Mouse (Mus musculus) adrenal gland, adult 8-10 months (tissue): ENCODE data around the gene Birc7. TPM values are rescaled to one million over a fixed set of nuclear protein-coding genes. Genes with fewer than 3 reads are reported as not detected.

ENCODE experiments used
- DNase-seq: peaks from one replicate; pipeline ENCODE4 v3.0.0; 2022
- total RNA-seq, 4 experiments: library from RNA; stranded (reverse); gene quantifications; 2 replicates each; pipeline ENCODE4 v1.2.4; 2022

Birc7 gene
- total RNA-seq, 4 experiments from 2014 or later: not detected

DNA sequence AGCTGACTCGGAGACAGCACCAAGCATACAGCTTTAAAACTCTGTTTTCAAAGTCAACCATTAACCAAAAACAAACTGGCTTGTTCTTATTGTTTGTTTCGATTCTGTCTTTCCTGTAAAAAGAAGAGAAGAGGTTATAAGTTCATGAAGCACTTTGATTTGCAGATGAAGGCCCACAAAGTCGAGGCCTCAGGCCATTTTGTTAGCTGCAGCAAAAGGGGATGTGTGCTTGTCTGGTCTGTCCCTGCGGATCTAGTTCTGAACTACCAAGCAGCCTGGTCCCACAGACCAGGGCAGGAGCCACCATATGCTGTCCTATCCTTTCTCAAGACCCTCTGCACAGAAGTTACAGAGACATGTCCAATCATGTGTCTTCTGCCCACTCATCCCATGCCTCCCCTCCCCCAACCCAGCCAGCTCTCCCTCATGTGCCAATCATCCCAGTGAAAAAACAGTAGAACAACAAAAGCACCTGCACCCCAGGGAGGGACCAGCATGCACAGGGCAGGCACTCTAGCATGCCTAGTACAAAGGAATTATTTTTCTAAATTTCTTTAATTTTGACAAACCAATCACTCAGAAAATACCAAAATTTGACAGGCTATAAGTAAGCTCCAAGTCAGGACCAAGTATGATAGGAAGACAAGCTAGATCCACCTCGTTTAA, 23.1 kb upstream of the Birc7 start:
- DNase-seq: no peak

DNA sequence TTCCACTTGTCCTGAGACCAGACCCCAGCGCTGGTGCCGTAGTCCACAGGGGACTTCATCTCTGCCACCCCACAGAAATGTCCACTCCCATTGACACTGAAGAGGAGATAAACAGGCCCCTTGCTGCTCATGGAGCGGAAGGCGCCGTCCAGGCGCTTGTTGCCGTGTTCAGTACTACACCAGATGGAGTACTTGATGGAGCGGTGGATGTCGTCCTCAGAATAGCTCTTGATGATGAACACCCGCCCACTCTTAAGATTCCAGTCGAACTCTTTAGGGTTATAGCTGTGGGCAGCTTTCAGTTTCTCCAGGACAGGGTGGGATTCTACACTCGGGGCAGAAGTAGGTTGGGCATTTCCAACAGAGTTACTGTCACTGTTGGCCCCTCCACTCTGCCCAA, 17.9 kb upstream of the Birc7 start:
- no peak for DNase-seq

DNA sequence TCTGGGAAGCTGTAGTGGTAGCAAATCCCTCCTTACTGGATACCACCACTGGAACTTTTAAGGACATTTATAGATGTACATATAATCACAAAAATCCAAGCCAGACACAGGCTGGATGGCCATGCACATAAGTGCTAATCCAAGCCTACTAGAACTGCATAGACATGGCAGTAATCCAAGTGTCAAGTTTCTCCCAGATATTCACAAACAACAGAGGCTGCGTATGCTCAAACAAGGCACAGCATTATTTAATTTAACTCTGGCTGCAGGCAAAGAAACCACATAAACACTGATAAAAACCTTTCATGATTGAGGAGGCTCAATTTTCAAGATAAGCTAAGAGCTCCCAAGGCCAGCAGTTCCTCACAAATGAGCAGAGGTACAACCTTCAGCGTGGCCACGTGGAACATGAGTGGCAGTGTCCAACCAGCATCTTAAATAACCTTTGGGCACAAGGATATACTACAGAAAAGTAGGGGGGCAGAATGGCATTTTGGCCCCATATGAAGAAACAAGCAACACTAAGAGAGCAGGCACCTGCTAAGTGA, 12.9 kb upstream of the Birc7 start:
- DNase-seq: peak; percentile 38

DNA sequence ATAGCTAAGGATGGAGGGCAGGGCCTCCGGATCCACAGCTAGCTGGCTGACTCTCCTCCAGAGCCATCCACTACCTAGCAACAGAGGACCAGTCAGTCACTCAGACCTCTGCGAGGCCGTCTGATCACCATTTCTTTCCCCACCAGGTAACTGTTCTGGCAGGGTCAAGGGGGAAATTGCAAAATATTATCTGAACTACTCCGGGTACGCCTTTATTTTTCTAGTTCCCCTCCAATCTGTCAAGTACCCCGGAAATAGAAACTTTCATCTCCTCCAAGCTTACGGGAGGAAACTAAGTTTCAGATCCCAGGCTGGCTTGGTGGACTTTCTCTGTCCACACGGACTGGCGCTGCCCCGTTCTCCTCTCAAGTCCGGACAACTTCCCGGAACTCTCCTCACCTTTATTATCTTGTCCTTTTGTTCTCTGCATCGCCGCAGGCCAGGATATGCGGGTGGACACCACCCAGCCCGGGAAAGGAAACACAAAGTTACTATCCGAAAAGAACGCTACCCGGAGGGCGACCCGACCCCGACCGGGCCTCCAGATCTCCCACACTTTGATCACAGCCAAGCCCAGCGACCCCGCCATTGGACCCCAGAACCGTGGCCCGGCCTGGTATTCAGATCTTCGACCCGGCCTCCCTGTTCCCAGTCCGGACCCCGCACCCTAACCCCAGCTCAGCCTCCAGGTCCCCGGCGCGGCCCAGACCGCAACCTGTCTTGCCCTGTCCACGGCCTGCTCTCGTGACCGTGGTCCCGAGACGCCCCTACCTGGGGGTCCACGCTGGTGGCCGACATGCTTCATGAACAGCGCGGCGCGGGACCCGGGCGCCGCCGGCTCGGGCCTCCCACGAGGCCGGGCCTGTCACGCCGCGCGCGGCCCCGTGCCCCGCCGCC, 8.7 kb upstream of the Birc7 start:
- DNase-seq: peak; percentile 29

DNA sequence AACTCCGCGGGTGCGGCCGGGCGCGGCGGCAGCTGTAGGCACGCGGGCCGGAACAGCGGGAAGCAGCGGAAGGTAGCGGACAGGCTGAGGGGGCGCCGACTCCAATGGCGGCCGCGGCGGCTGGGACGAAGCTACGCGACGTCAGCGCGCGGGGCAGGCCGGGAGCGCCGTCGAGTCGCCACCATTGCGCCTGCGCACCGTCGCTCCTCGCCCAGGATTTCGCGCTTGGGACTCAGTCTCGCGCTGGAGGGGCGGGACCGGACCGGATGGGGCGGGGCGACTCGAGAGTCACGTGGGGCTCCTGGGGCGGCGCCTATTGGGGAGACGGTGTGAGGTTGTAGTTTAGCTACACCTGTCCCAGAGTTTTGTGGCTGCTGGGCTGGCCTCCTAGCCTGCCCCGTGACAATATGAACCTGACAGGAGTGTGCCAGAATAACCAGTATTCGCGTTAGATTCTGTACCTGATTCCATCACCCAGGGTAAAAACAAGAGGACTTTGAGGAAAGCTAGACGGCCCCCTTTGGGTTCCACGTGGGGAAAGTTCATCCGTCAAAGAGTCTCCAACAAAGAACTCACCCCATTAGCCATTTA, 7.9 kb upstream of the Birc7 start, which contains the start of gene Ythdf1:
Gene Ythdf1, minus strand, starts transcription at position 140 of the 591 bp plus-strand sequence.
- peak; percentile 95 for DNase-seq

DNA sequence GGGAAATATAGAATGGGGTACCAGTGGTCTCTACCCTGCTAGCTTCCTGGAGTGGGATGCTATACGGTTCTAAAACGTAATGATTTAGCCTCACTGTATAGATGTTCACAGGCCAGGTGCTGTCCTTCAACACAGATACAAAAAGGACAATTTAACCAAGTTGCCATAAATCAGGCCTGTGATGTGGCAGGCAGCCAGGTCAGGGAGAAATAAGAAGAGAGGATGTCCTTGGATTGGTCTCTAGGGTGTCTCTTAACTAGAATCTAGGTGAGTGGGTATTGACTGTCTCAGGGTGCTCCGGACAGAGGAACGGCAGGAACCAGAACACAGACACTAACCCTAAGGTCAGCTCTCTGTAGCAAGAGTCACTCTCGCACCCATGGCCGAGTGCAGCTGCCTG, 6.1 kb upstream of the Birc7 start:
- DNase-seq: no peak

DNA sequence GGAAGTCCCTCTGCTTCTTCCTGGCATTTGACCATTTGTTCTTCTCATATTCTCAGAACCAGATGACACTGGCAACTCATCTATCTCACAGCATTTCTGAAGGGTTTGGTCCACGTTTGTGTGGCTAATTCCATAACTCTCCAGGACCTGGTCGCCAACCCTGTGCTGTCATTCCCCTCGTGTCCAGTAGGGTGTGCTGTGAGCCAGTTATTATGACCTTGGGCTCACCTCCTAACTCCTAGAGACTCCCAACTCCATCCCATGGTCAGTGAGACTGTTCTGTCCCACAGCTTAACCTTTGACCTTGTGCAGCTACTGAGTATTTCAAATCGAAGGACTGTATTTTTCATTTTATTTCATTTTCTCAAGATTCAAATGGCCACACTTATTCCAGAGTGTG, 3.6 kb upstream of the Birc7 start:
- DNase-seq: peak; percentile 41

DNA sequence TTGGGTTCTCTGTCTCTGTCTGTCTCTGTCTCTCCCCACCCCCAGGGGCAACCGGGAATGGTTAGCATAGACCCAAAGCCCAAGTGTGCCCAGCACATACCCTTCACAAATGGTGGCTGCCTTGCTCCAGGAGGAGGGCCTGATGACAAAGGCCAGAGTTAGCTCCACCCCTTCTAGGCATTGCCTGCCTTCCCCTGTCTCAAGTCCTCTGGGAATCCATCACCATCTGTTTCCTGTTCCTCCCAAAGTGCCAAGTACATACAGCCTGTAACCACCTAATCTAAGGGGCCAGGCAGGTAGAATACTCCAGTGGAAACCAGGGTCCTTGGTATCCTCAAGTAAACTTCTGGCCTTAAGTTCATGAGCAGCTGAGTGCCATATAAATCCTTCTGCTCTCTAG, 3.6 kb downstream of the Birc7 start:
- no peak for DNase-seq

DNA sequence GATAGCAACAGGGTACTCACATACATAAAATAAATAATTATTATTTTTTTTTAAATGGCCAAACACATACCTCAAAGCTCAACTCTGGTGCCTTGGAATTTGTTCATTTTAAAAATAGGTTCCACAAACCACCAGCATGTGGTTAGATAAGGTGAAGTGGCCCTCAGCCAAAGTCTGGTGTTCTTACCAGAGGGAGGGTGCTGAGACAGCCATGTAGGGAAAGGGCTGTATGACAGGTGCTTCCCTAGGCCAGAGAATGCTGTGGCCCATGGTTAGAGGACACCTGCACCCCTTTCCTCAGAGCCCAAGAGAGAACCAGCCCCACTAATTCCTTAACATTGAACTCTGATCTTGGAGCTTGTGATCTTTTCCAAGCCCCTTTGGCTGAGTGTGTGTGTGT, 11.4 kb downstream of the Birc7 start:
- DNase-seq: no peak

DNA sequence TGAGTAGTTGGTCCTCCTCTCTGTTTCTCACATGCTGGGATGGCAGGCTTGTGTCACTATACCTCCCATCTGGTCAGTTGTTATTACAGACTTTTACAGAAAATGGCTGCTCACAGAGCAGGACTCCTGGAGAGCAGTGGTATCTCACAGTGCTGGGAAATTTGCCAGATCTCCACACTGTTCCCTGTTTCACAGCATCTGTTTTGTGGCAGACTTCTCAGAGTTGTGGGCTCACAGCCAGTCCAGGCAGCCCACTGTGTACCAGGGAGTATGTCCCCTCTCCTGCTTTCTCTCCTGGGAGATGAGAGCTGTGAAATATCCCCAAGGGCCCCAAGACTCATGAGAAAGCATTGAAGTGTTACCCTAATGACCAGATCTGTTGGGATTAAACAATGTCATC, 13.0 kb downstream of the Birc7 start:
- DNase-seq: no peak

DNA sequence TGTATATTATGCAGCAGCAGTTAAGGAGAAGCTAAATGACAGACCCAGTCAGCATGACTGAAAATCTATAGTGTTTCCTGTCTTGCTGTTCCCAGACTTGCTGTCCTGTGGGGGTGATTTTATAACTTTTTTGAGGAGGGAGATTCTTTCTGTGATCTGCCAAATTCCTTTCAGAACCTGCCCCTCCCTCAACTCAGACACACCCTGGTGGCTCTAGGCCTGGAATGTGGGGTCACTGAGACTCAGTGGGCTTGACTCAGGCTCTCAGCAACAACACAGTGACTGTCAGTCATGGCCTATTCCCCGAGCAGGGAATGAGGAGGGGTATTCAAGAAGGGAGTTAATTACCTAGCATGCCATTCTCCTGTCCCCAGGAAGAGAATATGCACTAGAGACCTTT, 21.1 kb downstream of the Birc7 start:
- DNase-seq: no peak

DNA sequence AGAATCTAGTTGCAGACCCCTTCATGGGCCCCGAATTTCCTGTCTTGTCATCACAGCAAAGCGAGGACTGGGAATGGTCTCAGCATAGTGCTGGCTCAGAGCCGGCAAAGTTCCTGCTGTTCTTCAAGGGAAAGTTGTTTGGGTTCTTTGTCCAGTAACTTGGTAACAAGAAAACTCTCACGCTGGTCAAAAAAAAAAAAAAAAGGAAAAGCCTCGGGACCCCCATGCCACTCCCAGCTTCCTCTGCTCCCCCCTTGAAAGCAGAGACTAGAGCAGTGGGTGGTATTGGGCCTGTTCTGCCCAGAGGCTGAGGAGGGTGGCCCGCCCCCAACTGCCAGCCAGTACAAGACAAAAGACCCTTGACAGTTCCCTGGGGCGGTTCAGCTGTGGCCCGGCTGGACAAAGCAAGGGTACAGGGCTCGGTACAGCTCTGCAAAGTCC, 23.9 kb downstream of the Birc7 start:
- no peak for DNase-seq

DNA sequence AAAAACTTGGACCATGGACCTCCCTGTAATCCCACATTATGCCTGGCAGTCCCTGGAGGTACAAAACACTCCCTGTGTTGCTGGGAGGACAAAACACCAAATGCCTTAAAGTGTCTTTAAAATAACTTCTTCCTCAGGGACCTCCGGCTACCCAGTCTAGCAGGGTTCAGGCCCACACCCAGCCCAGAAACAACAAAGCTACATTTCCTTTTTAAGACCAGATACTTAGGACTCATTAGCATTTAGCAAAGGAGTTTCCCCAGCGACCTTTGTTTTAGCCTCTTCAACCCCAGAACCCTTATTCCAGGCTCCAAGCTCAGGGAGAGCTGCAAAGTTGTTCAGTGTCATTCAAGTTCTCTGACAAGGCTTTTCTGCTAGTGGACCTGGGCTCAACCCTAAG, 24.8 kb downstream of the Birc7 start:
- DNase-seq: no peak

DNA sequence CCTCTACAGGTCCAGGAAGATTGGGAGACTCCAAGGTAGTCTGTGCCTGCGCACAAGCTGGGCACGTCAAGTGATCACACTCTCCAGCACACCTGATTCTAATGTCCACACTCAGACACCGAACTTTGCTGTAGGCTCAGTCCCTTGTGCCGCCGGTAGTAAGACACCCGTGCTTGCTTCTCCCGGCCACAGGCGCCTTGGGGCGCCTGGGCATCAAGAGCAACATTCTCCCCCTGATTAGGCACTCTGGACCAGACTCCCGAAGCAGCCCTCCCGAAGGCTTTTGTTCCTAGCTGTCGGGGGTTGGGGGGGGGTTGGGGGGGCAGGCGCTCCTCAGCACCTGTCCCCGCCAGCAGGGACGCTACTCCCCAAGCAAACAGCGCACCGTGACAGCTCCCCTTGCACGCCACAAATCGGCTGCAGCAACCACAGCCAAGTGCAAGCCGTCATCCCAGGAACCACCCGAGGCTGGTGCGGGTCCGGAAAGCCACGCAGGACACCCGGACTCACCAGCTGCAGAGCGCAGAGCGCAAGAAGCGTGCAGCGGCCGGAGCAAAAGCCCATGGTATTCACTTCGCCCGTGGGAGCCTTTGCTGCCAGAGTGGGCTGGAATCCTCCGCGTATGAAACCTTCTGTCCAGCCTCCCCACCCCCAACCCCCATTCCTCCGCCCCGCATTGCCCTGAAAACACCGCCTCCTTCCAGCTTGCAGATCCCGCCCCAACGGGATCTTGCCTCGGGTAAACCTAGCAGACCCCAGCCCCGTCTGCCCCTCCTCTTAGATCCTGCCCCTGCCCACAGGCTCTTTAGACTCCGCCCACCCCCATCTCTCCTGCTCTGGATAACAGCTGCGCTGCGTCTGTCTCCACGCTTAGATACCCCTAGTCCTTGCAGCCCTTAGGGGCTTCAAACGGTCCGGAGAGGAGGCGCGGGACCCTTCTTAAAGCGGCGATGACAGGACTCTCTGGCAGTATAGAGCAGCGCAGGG, 25.5 kb downstream of the Birc7 start, which contains the start of gene Nkain4:
Gene Nkain4, minus strand, starts transcription at position 639 of the 987 bp plus-strand sequence.
- DNase-seq: no peak

DNA sequence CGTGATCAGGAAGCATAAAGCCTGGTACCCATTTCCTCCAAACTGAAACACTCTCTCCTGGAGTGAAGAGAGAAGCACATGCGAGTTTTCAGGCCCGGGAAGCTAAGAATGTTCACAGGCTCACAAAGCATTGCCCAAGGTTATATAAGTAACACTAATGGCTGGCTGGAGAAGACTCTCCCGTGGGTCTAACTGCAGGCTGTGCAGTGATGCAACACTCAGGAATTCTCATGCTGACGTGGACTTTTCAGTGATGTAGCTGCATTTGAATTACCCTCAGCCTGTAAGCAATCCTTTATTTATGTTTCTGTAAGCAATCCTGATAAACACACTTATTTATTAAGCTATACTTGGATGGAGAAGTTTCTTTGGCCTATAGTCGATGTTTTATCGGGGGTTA, 30.8 kb downstream of the Birc7 start:
- no peak for DNase-seq

DNA sequence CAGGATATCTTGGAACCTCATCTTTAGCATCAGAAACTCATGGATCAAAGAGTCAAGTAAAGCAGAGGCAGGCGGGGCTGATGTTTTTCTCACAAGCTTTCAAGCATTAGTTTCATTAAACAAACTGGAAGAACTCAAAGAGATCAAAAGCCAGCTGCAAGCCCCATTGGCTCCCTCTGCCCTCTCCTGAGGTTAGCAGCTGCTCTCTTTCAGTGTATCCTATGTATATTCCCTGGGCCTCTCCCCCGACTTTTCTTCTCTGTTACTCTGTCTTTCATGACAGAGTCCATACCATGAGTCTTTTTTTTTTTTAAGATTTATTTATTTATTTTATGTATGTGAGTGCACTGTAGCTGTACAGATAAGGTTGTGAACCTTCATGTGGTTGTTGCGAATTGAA, 31.4 kb downstream of the Birc7 start:
- no peak for DNase-seq

DNA sequence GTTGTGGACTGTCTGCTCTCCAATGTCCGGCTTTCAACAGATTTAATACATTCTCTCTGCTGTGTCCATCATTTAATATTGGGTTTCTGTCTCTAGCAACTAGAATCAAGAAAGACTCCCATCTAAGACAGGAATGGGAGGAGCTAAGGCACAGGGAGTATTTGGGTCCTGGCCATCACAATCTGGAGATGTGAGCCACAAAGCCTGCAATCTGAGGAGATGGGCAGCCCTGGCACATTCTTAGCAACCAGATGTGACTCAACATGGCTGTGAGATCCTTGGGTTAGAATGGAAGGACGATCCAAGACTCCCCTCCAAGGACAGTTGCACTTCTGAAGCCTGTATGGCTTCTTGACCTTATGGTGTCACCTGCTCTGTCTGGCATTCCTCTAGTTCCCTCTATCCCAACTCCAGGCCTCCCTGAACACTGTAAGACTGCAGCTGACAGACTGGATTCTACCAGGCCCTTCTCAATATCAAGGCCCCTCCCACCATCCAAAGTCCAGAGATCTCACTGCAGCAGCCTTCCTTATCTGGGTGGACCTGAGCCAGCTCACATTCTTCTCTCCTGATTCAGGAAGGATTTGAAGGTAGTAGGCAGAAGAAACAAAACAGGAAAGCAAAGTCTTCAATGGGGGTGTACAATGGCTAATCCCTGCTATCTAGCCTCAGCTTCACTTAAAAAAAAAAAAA, 33.9 kb downstream of the Birc7 start:
- no peak for DNase-seq

DNA sequence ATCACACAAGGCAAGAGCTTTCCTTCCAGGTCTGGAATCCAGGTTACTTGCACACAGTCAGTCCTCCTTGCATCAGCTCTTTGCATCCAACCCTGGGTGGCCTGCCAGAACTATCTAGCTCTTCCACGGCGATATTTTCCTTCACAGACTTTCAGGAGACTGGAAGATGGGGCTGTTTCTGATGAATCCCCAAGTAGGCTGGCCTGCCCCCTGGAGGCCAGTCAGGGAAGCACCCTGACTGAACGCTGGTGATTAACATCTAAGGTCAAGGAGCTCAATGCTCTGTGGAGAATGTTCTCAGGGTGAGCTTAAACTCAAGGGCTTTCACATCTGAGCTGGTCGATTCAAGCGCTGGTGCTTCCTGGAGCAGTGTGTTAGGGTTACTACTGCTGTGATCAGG, 35.1 kb downstream of the Birc7 start:
- peak; percentile 46 for DNase-seq

DNA sequence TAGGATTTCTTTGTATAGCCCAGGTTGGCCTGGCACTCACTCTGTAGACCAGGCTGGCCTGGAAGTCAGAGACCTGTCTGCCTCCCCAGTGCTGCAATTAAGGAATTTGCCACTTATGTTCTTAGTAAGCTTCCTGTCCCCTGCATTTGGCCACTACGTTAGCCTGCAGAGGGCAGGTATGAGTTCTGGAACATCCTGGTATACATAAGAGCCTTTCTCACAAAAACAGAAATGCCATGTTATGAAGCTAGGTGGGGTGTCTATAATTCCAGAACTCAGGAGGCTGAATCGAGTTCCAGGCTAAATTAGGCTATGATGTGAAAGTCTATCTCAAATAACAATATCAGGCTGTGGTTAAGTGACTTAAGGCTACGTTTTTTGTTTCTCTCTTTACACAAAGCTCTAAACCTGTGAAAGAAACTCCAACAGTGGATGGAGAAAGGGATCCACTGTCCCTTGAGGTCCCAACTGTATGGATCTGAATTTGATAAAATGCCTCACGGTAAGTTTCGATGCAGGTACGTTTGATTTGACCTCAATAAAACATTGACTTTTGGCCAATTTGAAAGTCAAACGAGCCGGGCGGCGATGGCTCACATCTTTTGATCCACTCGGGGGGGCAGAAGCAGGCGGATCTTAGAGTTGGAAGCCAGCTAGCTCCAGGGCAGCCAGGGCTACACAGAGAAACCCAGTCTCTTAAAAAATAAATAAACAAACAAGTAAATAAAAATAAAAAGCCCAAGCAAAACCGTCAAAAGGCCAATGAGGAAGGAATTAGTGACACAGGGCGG, 37.5 kb downstream of the Birc7 start:
- no peak for DNase-seq
